Mouse (Mus musculus) fibroblast of lung, adult 2 months (primary cell): ENCODE data around the gene Kiss1.

ENCODE experiments used
- DNase-seq: peaks from one replicate; pipeline ENCODE4 v3.0.0-alpha.2; 2011; ENCODE audit warnings: low read depth

Gene Kiss1

DNA sequence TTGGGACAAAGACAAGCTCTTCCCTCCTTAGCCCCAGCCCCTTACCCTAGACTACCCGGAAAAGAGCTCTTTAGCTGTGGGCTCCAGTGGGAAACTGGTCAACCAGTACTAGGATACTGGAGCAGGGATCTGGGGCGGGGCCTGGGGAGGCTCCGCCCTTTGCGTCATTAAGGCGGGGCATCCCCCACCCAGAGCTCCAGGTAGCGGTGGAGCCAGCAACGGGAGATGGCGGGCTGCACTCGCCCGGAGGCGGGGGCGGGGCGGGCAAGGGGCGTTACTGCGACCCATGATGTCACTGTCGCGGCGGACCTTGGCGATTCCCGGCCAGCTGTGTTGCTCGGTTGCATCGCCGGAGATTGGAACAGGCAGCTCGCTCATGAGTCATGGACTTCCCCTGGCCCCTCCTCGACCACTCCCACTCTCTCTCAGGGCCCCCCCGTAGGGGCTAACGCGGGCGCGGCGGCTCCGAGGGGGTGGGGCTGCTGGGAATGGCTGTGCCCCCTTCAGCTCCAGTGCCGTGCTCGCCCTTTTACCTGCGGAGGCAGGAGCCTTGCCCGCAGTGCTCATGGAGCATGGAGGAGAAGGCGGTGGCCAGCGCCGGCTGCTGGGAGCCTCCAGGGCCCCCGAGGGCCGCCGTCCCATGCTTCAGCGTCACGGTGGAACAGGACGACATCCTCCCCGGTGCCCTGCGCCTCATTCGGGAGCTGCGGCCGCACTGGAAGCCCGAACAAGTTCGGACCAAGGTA is 41.8 kb downstream of the Kiss1 start, which contains the start of gene Etnk2:
TSS of gene Etnk2 (plus strand) at position 297 of the 746 bp plus-strand sequence.
- DNase-seq = peak; percentile 10

DNA sequence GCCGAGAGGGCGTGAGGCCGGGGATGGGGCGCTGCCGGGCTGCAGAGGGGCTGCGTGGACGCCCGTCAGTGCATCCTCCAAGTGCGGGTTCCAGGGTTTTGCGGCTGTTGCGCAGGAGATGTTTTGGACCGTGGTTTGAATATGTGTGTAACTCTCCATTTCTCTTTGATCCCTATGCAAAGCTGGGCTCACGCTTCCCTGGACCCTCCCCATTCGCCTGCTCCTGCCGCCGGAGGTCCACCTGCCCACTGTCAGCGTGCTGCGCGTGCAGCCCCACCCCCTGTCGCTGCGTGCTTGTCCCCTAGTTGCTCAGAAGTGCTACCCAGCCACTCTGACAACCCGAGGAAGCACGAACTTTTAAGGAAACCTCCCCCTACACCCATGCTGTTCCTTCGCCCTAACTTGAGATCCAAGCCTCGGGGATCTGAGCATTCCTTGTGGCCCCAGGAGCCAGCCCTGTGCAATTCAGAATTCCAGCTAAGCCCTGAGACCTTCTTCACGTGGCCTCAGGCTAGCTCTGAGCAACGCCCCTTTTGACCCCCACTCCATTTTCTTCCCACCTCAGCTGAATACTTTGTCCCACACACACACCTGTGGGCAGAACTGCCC is 42.5 kb downstream of the Kiss1 start:
- DNase-seq = no peak

DNA sequence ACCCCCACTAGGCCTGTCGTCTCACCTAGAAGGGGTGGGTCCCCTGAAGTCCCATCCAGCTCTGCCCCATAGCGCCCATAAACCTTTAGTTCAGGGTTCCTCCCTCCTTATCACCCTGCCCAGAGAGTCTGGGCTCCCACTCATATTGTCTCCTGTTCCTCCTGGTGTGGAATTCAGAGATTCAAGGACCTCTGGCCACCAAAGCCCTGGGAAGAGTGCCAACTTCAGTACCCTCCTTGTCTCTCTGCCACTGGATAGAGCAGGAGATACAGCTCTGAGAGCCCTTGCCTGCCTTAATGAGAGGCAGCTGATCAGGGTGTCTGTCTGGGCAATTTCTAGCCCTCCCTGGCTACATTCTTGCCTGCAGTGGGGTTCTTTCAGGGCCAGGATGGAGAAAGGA is 43.2 kb downstream of the Kiss1 start:
- no peak for DNase-seq

DNA sequence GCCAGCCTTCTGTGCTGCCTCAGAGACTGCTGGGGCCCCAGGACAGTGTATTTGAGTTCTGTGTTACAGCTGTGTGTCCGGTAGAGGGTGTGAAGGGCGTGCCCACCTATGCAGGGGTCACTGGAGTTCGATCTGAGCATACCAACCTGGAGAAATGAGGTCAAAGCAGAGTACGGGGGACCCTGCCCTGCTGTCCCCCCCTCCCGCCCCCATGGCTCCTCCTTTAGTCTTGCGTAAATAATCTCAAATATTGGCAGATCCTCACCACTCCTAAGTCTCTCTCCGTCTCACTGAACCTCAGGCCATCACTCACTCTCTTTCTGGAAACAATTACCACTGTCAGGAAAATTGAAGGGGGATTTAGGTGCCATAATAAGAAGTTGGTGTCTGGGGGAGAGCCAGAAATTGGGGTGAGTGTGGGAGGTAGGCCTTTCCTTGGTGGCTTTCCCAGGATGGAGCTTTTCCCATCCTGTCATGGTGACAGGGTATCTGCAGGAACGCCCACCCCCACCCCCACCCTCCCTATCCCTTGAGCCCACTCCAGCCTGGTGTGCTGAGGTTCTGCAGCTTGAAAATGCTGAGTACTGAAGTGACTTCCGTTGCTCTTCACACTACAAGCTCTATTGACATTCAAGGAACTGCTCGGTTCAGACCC is 45.4 kb downstream of the Kiss1 start:
- no peak for DNase-seq

DNA sequence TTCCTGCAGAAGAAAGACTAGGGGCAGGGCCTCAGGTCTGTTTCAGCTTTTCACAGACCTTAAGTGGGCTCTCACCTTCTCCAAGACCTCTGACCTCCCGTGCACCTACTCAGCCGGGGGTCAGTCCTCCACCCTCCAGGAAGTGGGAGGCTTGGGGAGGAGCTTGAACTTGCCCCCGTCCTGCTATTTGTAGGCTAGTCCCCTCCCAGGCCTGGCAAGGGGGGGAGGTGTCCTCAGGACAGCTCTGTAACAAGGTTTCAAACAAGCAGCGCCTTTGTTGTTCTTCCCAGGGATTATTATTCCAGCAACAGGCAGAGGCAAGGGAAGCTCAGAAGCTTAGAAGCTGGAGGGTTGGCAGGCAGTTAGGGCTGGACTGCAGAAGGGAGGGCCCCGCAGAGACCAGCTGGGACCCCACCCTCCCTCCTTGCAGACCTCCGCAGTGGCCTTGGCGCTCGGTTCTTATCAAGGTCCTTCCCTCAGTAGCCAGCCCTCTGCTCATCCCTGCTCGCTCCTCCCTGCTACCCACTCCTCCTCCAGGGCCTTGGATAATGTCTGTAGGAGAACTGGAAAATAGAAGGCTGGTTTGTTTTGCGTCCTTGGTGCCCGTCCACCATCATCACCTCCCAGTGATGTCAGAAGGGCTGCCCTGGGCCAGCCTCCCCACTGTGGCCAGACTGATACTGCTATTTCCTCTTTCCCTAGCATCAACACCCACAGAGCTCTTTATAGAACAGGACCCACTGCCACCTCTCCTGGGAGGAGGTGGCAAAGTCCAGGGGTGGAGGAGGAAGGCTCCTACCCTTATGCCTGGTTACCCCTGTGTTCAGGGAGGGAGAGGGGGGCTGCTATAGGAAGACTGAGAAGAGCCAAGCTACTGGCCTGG is 46.2 kb downstream of the Kiss1 start:
- DNase-seq = no peak

DNA sequence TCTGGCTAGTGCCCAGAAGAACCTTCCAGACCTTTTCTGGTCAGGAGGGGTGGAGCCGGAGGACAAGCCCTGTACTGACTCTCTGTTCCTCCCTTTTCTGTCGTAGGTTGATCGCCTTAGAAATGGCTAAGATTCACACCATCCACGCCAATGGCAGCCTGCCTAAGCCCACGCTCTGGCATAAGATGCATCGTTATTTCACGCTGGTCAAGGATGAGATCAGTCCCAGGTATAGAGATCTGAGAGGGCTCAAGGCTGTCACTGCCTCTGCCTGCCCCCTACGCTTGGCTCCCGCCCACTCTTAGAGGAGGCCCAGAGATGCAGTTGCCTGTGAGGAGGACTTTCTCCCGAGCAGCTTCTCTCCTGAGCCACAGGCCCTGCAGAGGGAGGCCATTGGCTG is 47.0 kb downstream of the Kiss1 start:
- DNase-seq = no peak

DNA sequence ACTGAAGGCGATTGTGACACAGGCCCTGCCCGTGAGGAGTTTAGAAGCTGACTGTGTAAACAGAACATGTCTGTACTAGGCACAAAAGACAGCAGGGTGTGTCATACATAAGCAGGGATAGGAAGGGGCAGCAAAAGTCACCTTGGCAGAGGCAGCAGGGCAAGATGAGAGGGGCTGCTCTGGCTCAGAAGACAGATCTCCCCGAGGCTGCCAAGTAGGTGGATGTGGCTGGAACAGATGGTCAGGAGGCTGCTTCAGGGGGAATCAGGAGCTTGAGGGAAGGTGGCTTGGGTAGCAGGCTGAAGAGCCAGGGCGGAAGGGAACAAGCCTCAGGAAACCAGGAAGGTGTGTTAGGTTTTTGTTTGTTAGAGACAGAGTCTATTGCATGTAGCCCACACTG is 48.7 kb downstream of the Kiss1 start:
- no peak for DNase-seq

DNA sequence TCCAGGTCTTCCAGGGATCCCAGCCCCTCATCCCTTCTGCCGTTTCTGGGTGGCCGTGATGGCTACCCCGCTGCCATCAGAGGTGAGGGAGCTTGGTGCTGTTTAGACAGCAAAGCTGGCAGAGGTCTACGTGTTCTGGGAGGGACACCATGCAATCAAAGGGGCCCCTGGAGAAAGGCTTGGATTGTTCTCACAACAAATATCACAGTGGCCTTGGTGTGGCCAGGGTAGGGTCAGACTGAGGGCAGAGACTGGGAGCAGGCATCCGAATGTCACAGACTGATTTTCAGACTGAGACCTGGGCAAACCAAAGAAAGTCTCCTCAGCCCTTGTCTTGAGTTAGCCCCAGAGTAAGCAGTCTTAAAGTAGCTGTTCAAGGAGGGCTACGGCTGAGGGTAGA is 49.8 kb downstream of the Kiss1 start:
- DNase-seq = no peak

DNA sequence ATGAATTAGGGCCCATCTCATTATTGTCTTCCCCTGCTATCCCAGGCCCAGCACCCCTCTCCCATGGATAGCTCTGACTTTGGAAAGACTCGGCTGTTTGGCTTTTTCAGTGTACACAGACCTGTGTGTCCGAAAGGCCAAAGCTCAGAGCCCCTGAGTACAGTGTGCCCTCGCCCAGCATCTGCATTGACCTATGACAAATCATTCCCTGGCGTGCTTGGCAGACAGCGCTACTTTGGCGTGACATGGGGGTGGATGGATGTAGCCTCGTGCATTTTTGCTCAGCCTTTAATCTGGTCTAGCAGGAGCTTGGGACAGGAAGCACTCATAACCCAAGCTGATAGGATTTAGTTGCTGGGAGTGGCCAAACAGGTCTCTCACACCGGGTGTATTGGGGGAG is 50.4 kb downstream of the Kiss1 start:
- no peak for DNase-seq

DNA sequence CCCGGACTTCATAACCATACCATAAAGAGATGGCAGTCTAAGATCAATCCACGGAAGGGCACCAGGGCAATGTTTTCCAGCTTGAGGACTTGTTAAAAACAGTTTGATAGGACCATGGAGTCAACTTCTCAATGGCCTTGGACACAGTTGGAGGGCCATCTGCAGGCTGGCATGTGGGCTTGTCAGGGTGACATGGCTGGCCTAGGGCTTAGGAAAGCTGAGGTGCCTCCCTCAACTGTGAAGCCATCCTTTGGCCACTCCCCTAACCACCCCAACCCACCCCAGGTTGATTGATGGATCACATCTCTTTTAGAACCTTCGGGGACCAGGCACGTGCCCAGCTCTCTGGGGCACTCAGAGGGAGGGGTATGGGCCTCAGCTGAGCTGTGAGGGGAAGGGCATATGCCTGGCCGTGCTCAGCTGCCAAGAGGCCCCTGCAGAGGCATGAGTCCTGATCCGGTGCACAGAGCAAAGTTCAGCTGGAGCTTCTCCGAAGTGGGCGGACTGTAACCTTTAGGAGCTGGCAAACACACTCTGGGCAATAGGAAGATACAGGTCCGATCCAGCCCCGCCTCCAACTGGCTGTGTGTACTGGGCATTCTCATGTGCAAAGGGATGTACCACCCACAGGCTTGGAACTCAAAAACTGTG is 54.1 kb downstream of the Kiss1 start:
- no peak for DNase-seq

DNA sequence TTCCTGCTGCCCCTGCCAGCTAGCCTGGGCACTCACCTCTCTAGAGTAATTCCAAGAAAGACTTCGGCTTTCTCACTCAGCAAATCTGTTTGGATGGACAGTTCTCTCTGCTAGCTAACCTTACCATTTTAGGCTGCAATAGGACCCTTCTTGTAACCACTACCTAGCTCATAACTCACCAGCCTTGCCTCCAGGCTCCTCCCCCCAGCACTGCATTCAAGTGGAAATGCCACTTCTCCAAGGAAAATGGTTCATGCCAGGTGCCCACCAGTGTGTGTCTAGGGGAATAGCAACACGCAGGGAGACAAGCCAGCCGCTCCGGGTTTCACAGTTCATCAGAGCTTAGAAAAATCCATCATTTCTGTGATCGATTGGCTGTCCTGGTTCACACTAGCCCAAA is 55.9 kb downstream of the Kiss1 start:
- no peak for DNase-seq
